Mouse (Mus musculus) forebrain, embryonic 14.5 days (tissue): ENCODE data around the gene Gngt2. TPM values are rescaled to one million over a fixed set of nuclear protein-coding genes. Genes with fewer than 3 reads are reported as not detected.

Source experiments
- ATAC-seq: fragments of 200-750 bp; cut with Nextera tagmentation; 2 replicates; pipeline ENCODE4 v1.8.0; 2017; ENCODE audit warnings: mild to moderate bottlenecking, moderate library complexity
- DNase-seq: peaks from one replicate; pipeline ENCODE4 v3.0.0-alpha.2; 2015; ENCODE audit warnings: low spot score
- H3K27ac ChIP-seq: fragments of 300-500 bp; sonication (generic); 2 replicates; pipeline ENCODE4 v1.5.1; 2014; ENCODE audit warnings: low read depth, mild to moderate bottlenecking, control low read depth, low read length, moderate library complexity
- H3K27me3 ChIP-seq: fragments of 300-500 bp; sonication (generic); replicated peaks from 2 replicates; pipeline ENCODE4 v1.6.1; 2014; ENCODE audit warnings: low read length, control low read depth, mixed read lengths; ENCODE audit not compliant: control insufficient read depth, insufficient read depth
- H3K36me3 ChIP-seq: fragments of 300-500 bp; sonication (generic); 2 replicates; pipeline ENCODE4 v1.6.1; 2014; ENCODE audit warnings: low read length, control low read depth; ENCODE audit not compliant: control insufficient read depth, insufficient read depth
- H3K4me1 ChIP-seq: fragments of 300-500 bp; sonication (generic); 2 replicates; pipeline ENCODE4 v1.6.1; 2014; ENCODE audit warnings: antibody characterized with exemption, low read length, control low read depth; ENCODE audit not compliant: control insufficient read depth, insufficient read depth
- H3K4me2 ChIP-seq: fragments of 300-500 bp; sonication (generic); 2 replicates; pipeline ENCODE4 v1.6.1; 2014; ENCODE audit warnings: mild to moderate bottlenecking, control low read depth, low read length
- H3K4me3 ChIP-seq: fragments of 300-500 bp; sonication (generic); 2 replicates; pipeline ENCODE4 v1.5.1; 2014; ENCODE audit warnings: low read depth, low read length, control low read depth
- H3K9ac ChIP-seq: fragments of 300-500 bp; sonication (generic); 2 replicates; pipeline ENCODE4 v1.6.1; 2014; ENCODE audit warnings: mild to moderate bottlenecking, low read length, control low read depth, moderate library complexity
- H3K9me3 ChIP-seq: fragments of 300-500 bp; sonication (generic); replicated peaks from 2 replicates; pipeline ENCODE4 v1.6.1; 2016; ENCODE audit warnings: low read length, control low read depth, mixed read lengths; ENCODE audit not compliant: control insufficient read depth
- WGBS: fragments of 180-500 bp; shearing (Covaris S2); extraction: QIAGEN DNeasy Blood & Tissue Kit; methylation state at CpG from one replicate; pipeline ENCODE4 v1.1.7; 2014; 5-methylcytosine and 5-hydroxymethylcytosine counted together
- polyA plus RNA-seq: library from polyadenylated mRNA; unstranded; fragments of >200 nt; fragmentation: Nextera tagmentation; extraction: Ambion mirVana; gene quantifications from 2 replicates; pipeline ENCODE4 v1.2.1, GENCODE M21; 2014

The Gngt2 gene
- polyA plus RNA-seq, 1 experiment from 2014 or later, result 2.7 TPM

GRCm38 (mm10) chr11:95821511-95821910 is 15.5 kb upstream of the Gngt2 start:
- WGBS, result 92% methylated on average over 3 of the region's 3 CpGs

GRCm38 (mm10) chr11:95822437-95822836 is 14.6 kb upstream of the Gngt2 start:
- no peak overlapping the region for H3K4me3 ChIP-seq
- WGBS, result over 99% methylated on average over 4 of the region's 4 CpGs
- H3K27me3 ChIP-seq, result peaks cover 24% of the 10 kb centered on the region

More at GRCm38 (mm10) chr11:95821511-95821910, 15.5 kb upstream of the Gngt2 start:
- H3K9ac ChIP-seq, result no peak overlapping the region
- H3K4me2 ChIP-seq, result no peak overlapping the region
- ATAC-seq (no peak), DNase-seq (no peak)
- peaks cover 4% of the 10 kb centered on the region for H3K4me1 ChIP-seq
- no peak overlapping the region for H3K4me3 ChIP-seq
- H3K27ac ChIP-seq, result no peak overlapping the region
- H3K9me3 ChIP-seq, result no peaks in the 10 kb centered on the region
- H3K36me3 ChIP-seq, result no peaks in the 10 kb centered on the region
- H3K27me3 ChIP-seq, result peaks cover 16% of the 10 kb centered on the region

GRCm38 (mm10) chr11:95824071-95824876 is 12.7 kb upstream of the Gngt2 start, which contains the start of gene Phospho1:
TSS of gene Phospho1 (plus strand) at chr11:95824499.
- Histone ChIP-seq H3K36me3 (no peaks in the 10 kb centered on the region), H3K9ac (peak within 1 kb of the TSS; percentile 71), H3K4me3 (peak within 1 kb of the TSS; percentile 67), H3K9me3 (no peaks in the 10 kb centered on the region), H3K4me2 (peak within 1 kb of the TSS; percentile 98), H3K27ac (no peak within 1 kb of the TSS), H3K4me1 (peaks cover 4% of the 10 kb centered on the region), H3K27me3 (peaks cover 39% of the 10 kb centered on the region)
- DNase-seq (peak; percentile 94), ATAC-seq (peak; percentile 100)
- under 1% methylated on average over 53 of the region's 78 CpGs for WGBS

More at GRCm38 (mm10) chr11:95822437-95822836, 14.6 kb upstream of the Gngt2 start:
- no peaks in the 10 kb centered on the region for H3K36me3 ChIP-seq
- no peak overlapping the region for H3K4me2 ChIP-seq
- ATAC-seq (no peak), DNase-seq (no peak)
- H3K9me3 ChIP-seq, result no peaks in the 10 kb centered on the region
- H3K4me1 ChIP-seq, result peaks cover 4% of the 10 kb centered on the region
- H3K27ac ChIP-seq, result no peak overlapping the region
- no peak overlapping the region for H3K9ac ChIP-seq

DNA sequence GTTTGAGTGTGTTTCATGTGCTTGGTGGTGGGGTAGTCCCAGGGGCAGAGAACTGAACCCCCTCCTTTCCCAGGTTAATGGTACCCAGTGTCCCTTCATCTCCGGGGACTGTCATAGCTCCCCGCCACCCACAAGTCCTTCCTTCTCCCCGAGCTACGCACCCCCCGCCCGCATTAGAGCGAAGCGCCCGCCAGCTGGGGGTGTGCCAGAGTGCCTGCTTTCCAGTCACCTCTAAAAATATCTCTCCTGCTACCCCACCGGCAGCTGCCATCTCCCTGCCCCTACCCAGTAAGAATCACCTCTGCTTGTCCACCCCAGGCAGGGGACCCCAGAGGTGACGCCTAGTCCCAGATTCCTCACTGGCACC is 12.2 kb upstream of the Gngt2 start:
- no peak for DNase-seq
- no peak; the same call in none of the 2 replicates for ATAC-seq
- peaks cover 44% of the 10 kb centered on the region for H3K27me3 ChIP-seq
- H3K4me2 ChIP-seq, result peak overlapping the region; percentile 98
- peak overlapping the region; percentile 71 for H3K9ac ChIP-seq
- peak overlapping the region; percentile 67 for H3K4me3 ChIP-seq
- WGBS, result 3% methylated on average over 11 of the region's 11 CpGs
- peaks cover 4% of the 10 kb centered on the region for H3K4me1 ChIP-seq
- no peaks in the 10 kb centered on the region for H3K9me3 ChIP-seq
- no peaks in the 10 kb centered on the region for H3K36me3 ChIP-seq
- no peak overlapping the region for H3K27ac ChIP-seq

DNA sequence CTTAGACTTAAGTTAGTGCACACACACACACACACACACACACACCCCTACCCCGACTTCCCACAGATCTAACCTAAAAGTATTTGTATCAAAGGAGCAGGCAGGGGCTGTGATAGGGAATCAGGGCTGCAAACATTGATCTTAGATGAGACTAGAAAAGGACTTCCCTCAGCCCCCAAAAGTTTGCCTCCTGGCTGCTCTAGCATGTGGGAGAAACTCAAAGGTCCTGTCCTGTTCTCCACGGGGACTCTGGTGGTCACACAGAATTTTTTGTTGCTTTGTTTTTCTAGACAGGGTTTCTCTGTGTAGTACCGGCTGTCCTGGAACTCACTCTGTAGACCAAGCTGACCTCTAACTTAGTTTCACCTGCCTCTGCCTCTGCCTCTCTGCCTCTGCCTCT is 11.4 kb upstream of the Gngt2 start:
- no peak for ATAC-seq
- Histone ChIP-seq H3K4me2 (no peak overlapping the region), H3K9ac (no peak overlapping the region), H3K36me3 (no peaks in the 10 kb centered on the region), H3K27me3 (peaks cover 52% of the 10 kb centered on the region), H3K27ac (no peak overlapping the region), H3K4me1 (peaks cover 6% of the 10 kb centered on the region), H3K9me3 (no peaks in the 10 kb centered on the region), H3K4me3 (no peak overlapping the region)
- WGBS, result 63% methylated on average over 3 of the region's 3 CpGs
- no peak for DNase-seq

GRCm38 (mm10) chr11:95826317-95827167 is 10.5 kb upstream of the Gngt2 start:
- H3K4me2 ChIP-seq, result no peak overlapping the region
- H3K4me3 ChIP-seq, result no peak overlapping the region
- ATAC-seq, result no peak
- no peak overlapping the region for H3K9ac ChIP-seq
- H3K9me3 ChIP-seq, result no peaks in the 10 kb centered on the region
- H3K36me3 ChIP-seq, result no peaks in the 10 kb centered on the region
- H3K4me1 ChIP-seq, result peaks cover 8% of the 10 kb centered on the region
- WGBS, result 63% methylated on average over 6 of the region's 6 CpGs
- no peak overlapping the region for H3K27ac ChIP-seq
- H3K27me3 ChIP-seq, result peaks cover 61% of the 10 kb centered on the region
- no peak for DNase-seq

DNA sequence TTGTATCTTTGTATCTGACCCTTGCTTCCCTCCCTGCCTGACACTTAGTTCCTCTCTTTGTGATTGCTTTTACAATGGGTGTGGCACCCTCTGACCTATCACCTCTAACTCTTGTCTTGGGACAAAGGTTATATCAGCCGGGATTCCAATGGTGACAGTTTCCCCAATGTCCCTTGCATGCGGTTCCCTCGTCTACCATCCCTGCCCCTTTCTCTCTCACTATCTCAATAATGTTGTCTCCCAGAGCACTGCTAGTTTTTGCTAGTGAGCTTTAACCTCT is 9.9 kb upstream of the Gngt2 start:
- ATAC-seq (no peak), DNase-seq (no peak)
- Histone ChIP-seq H3K36me3 (no peaks in the 10 kb centered on the region), H3K4me3 (no peak overlapping the region), H3K27ac (no peak overlapping the region), H3K4me2 (no peak overlapping the region), H3K9me3 (no peaks in the 10 kb centered on the region), H3K9ac (no peak overlapping the region), H3K4me1 (peaks cover 8% of the 10 kb centered on the region), H3K27me3 (peaks cover 67% of the 10 kb centered on the region)
- 38% methylated on average over 3 of the region's 3 CpGs for WGBS

DNA sequence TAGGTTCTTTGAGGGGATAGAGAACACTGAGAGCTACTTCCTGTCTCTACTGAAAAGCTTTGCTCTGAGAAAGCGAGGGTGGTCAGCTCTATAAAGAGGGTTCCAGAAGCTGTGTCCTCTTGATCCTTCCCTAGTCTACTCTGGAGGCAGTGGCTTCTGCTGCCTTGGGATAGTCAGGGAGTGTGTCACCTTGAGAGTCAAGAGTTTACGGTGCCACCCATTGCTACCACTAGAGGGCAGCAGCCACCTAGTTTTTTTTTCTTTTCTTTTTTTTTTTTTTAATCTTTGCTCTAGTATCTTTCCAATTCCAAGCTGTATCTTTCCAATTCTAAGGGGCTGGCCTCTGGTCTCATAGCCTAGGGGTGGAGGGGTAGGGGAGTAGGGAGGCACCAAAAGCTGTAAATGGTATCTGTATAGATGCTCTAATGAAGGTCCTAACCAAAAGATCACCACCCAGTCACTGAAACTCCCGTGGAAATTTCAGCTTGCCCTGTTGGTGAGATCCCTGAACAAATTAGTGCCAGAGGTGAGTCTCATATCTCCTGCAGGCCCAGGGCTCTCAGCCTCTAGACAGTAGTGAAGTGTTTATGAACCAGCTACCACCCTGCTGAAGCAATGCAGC is 9.4 kb upstream of the Gngt2 start:
- H3K9me3 ChIP-seq, result no peaks in the 10 kb centered on the region
- DNase-seq (peak; percentile 76), ATAC-seq (no peak)
- no peak overlapping the region for H3K9ac ChIP-seq
- no peak overlapping the region for H3K27ac ChIP-seq
- WGBS, result 22% methylated on average over 3 of the region's 3 CpGs
- peaks cover 8% of the 10 kb centered on the region for H3K4me1 ChIP-seq
- H3K27me3 ChIP-seq, result peaks cover 72% of the 10 kb centered on the region
- no peak overlapping the region for H3K4me3 ChIP-seq
- H3K36me3 ChIP-seq, result no peaks in the 10 kb centered on the region
- no peak overlapping the region for H3K4me2 ChIP-seq
